Mouse (Mus musculus) left cerebral cortex, adult 11 months (tissue): Measurements from ENCODE around the gene Dusp3.
"Not testable (repeated sequence)": the region's sequence is repeated elsewhere in the genome, so short reads cannot be mapped to it uniquely, and the experiment has no call there.

ENCODE experiments used
- DNase-seq: peaks from one replicate; pipeline ENCODE4 v3.0.0; 2022; ENCODE audit warnings: low spot score

The Dusp3 gene

DNA sequence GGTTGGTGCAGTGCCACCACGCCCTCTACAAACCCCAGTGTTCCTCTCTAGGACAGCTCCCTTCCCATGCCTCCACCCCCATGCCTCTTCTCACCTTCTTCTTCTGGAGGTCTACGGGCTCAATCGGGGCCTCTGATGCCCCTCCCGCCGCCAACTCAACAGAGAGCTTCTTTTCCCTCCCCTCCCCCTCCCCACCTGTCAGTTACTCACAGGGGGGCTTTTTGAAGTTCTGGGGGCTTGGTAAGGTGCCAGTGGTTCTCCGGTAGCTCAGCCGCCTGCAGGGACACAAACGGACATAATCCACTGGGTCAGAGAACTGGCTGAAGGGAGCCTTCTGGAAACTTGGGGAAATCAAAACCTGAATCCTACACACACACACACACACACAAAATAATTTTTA lies 24.7 kb upstream of the Dusp3 start:
- no peak for DNase-seq

DNA sequence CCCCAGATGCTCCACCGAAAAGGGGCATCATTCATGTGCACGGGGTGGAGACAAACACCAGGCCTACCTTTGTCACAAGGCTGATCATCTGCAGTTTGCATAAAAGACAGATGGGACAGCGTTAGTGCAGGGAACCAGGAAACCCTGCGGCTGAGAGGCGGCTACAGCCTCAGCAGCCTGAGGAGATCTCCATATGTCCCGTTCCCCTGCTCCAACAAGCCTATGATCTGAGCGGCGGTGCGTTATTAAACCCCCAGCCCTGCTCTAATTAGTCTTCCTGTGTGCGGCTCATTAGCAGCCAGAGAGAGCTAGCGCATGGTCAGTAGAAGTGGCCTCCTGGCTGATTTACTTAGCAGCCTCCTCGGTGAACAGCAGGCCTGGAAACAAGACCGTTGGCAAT lies 23.3 kb upstream of the Dusp3 start:
- DNase-seq = no peak

- no peak for DNase-seq
These were observed 22.3 kb upstream of the Dusp3 start for GRCm38 (mm10) chr11:102008954-102009637.

GRCm38 (mm10) chr11:102008372-102008771 lies 21.6 kb upstream of the Dusp3 start:
- DNase-seq = no peak

DNA sequence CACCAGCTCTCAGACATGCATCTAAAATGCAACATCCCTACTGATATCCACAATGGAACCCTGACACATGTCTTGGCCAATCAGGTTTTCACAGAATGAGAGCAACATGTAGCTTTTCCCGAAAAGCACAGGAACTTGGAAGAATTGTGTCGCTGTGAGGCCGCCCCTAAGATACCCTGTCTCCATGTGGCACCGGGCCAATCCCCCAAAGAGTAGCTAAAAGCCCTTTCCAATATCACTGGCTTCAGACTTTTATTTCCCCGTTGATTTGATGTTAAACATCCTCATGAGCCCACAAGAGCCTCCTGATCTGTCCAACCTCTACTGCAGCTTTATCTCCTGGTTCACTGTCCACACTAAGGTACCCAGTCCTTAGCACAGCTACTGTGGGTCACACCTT lies 19.9 kb upstream of the Dusp3 start:
- DNase-seq = no peak

DNA sequence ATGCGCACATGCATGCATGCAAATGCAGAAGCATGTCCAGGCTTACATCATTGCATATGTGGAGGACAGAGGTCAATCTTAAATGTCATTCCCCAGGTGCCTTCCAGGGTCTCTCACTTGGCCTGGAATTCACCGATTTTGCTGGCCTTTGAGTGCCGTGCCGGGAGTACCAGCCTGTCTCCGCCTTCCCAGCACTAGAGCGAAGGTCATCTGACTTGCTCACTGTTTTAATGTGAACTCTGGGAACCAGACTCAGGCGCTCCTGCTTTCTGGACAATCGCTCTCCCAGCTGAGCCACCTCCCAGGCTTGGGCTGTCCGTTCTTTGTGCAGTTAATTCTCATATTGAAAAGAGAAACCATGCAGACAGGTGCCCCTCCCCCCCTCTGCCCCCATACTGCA lies 19.5 kb upstream of the Dusp3 start:
- DNase-seq = no peak

GRCm38 (mm10) chr11:102004251-102004650 lies 17.4 kb upstream of the Dusp3 start:
- DNase-seq = no peak

GRCm38 (mm10) chr11:101999466-101999865 lies 12.7 kb upstream of the Dusp3 start:
- DNase-seq = no peak

- DNase-seq = no peak
These were observed 11.4 kb upstream of the Dusp3 start for GRCm38 (mm10) chr11:101998258-101998657.

- DNase-seq = no peak
These were observed 9.1 kb upstream of the Dusp3 start for GRCm38 (mm10) chr11:101995938-101996337.

DNA sequence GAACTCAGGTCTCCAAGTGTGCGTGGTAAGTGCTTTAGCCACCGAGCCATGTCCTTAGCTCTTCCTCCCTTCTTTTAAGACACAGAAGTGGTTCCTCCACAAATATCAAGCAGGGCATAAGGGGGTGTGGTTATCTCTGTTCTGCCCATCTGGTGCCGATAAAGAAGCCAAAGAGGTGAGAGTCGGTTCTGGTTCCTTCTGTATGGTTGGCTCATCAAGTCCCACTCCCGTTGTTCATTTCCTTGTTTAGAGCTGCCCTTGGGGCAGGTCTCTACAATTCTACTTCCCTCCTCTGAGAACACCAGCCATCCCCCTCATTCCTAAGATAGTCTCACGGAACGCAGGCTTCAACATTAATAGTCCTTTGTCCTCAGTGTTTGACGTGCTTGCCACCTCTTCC lies 7.3 kb upstream of the Dusp3 start:
- no peak for DNase-seq

DNA sequence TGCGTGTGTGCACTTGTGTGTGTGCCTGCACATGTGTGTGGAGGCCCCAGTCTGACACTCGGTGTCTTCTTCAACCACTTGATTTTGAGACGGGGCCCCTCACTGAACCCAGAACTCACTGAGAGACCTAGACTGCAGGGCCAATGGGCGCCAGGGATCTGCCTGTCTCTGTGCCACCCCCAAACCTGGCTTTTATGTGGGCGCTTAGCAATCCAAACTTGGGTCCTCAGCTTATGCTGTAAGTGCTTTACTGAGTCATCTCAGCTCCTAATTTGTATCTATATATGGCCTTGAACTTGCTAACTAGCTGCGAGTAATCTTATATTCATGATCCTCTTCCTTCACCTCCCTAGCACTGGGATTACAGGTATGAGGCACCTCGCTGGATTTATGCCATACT lies 5.6 kb upstream of the Dusp3 start:
- no peak for DNase-seq

DNA sequence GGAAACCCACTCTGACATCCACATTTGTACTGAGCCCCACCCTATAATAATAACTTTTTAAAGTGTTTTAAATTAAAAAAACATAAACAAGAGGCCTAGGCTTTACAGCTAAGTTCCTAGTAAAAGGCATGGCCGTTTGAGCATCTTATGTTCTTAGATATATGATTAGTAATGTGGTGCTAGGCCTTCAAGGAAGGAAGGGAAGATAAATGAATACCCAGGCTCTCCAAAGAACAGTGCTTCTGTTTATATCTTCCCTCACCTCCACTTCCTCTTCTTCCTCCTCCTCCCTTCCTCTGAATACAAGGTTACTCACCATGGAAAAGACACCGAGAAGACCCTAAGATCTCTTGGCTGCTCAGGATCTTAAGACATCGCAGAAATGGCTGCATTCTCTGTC lies 5.0 kb upstream of the Dusp3 start:
- no peak for DNase-seq

DNA sequence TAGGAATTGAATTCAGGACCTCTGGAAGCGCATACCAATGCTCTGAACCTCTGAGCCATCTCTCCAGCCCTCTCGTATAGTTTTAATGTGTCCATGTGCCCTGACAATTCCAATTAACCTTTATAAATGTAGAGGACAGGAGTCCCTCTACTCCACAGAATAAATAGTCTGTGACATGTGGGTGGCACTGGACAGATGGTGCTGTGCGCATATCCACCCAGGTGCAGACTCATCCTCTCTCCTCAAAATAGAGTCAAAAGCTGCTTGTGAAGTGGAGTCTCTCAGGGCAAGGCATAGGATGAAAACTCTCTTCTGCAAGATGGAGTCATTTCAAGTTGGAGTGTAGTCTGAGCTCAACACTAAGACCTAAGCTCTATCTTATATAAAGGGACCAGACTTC lies 3.4 kb upstream of the Dusp3 start:
- no peak for DNase-seq

DNA sequence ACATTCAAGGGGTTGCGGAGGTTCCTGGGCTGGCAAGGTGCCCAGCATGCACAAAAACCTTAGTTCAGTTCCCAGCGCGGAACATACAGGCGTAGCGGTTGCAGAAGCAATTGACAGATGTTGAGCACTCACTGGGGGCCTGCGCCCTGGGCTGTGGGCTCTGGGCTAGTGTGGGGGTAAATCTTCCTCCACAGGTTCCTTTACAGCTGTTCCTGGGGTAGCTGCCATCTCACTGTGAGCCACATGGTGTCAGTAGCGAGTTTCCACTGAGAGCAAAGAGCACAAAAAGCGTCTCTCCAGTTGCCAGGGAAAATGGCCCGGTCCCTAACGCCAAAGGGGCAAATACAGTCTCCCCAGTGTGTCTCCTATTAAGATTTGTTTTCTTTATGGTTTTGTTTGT lies 823 bp downstream of the Dusp3 start:
- peak; percentile 79 for DNase-seq

DNA sequence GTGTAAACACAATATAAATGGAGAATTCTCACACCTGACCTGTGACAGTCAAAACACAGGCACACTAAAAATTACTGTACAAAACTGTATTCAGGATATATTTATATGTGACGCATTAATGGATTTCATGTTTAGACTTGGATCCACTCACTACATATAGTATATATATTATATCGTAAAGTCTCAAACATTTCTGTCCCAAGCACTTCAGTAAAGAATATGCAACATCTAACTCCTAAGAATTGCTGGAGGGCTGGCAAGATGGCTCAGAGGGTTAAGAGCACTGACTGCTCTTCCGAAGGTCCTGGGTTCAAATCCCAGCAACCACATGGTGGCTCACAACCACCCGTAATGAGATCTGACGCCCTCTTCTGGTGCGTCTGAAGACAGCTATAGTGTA lies 1.4 kb downstream of the Dusp3 start:
- DNase-seq = not testable (repeated sequence)

DNA sequence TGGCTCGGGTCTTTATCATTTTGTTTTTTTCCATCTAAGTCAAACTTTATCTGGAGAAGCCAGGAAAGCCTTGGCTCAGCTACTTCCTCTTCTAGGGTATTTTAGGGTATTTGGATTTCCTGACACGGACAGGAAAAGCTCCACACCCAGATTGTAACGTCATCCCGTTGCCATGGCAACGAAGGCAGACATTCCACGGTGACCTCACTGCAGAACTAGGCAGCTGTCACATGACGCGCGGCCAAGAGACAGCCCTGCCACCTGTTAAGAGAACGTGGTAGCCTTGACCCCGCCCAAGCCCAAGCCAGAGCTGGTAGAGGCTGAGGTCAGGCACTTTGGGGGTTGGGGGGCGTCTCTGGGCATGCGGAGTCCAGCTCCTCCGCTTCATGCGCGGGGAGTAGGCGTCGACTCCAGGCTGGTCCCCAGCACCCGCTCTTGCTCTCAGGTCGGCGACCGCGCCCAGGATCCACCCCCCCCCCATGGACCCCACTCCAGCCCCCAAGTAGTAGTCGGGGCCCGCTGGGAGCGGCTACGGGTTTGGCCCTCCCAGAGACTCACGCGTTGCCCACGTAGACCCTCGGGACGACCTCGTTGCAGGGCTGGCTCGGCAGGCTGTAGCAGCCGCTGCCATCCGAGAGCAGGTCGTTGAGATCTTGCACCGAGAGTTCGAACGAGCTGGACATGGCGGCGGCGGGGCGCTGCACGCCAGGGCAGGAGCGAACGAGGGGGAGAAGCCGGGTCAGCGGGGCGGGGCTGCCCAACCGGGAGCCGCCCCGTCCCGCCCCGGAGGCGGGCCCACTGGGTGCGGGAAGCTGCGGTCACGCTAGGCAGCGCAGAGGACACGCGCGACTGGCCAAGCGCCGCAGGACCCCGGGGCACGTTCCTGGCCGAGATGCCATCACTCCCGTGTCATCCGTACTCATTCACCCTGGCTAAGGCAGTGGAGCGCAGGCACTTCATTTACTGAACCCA lies 2.5 kb downstream of the Dusp3 start, which contains the start of gene Cfap97d1:
Cfap97d1 (plus strand) TSS at position 226 of the 972 bp plus-strand sequence.
- peak; percentile 92 for DNase-seq

GRCm38 (mm10) chr11:101983431-101983921 lies 3.3 kb downstream of the Dusp3 start:
- DNase-seq = no peak

DNA sequence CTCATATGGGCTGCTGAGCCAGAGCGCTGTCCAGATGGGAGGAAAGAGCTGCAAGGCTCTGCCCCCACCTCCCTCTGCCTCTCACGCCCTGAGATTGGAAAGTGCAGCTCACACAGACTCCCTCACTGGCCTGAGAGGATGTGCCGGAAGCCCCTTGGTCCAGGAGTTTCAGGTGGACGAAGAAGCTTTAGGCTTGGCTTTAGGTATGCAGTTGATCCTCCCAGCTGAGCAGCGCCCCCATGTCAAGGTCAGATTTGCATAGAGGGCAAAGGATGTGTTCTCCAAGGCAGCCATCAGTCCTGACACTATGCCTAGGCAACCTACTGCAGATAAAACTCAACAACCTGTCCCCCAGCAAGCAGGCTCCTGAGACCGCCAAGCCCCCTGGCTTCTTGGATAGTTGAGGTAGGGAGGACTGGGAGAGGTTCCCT lies 3.8 kb downstream of the Dusp3 start:
- no peak for DNase-seq

- DNase-seq = no peak
These were observed 5.0 kb downstream of the Dusp3 start for GRCm38 (mm10) chr11:101981850-101982249.

DNA sequence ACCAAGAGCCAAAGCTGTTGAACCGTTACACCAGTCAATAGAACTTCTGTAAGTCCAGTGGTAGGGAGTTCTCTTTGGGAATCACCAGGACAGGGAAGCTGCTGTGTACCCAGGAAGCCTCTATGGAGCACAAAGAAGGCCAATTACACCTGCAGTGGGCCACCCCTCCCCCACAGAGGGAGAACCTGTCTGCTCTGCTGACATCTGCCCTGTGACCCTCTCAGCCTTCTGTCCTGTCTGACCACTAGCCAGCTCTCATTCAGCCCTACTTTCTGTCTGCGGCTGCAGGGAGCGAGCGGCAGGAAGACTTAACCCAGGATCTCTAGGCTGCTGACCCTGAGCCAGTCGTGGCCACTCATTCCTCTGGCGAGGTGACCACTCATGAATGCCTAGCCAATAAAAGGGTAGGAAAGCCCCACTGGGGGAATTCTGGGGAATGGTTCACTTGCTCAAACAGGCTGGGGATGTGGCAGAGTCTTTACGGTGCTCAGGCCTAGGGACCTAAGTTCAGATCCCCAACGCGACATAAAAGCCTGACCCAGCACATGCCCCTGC lies 6.1 kb downstream of the Dusp3 start:
- DNase-seq = no peak

DNA sequence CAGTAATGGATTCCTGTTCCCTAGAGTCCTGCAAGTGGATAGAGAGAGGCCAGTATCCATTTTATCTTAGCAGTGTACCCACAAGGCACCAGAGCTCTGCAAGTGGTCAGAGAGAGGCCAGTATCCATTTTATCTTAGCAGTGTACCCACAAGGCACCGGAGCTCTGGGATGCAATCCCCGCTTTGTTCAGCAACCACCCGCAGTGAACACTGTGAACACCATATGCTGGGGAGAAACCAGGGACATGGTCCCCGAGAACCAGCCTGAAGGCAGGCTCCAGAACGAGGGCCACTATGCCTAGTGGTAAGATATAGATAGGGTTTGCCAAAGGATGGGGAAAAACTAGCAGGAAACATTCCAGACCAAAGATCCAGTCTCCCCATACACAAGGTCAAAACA lies 7.7 kb downstream of the Dusp3 start:
- no peak for DNase-seq

DNA sequence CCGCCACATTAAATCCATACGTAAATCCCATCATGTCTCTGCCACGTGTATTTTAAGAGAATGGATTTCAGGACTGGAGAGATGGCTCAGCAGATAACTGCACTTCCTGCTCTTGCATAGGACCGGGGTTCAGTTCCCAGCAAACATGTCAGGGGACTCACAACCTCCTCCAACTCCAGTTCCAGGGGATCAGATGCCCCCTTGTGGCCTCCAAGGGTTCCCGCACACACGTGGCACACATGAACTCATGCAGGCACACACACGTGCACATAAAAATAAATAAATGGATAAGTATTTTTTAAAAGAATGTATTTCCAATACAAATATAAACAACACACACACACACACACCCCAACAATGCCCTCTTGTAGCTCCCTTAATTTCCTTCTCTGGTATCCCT lies 9.9 kb downstream of the Dusp3 start:
- DNase-seq = no peak
